Mouse (Mus musculus): ENCODE results near the gene Serpinf2.

The Serpinf2 gene

DNA sequence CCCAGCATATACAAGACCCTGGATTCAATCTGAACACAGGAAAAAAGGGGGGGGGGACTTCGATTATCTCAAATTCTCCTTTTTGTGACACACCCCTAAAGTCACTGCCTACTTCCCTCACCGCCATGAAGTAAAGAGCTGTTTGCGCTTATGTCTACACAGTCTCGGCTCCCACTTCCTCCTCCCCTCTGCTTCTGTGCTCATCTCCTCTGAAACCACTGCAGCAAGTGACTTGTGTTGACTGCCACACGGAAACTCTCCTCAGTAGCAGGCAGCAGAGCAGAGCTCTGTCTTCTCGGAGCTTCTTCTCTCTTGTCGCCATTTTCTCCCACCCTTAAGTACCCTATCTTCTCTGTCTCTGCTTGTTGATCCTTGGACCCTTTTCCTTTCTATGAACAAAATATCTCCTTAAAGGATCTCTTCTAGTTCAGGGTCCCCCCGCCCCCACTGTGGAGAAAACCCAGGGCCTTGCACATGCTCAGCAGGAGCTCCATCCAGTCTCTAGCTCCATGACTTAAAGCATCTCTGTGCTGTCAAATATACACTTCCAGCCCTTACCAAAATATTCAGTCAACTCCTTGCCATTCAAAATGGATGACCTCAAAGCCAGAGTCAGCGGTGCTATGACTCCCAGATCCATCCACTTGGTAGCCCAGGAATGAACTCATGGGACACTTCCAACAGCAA is 10.2 kb downstream of the Serpinf2 start:
- no peak for DNase-seq (ENCODE audit: low spot score)

GRCm38 (mm10) chr11:75424459-75424858 is 14.9 kb downstream of the Serpinf2 start:
- no peak for DNase-seq (ENCODE audit: low spot score)

DNA sequence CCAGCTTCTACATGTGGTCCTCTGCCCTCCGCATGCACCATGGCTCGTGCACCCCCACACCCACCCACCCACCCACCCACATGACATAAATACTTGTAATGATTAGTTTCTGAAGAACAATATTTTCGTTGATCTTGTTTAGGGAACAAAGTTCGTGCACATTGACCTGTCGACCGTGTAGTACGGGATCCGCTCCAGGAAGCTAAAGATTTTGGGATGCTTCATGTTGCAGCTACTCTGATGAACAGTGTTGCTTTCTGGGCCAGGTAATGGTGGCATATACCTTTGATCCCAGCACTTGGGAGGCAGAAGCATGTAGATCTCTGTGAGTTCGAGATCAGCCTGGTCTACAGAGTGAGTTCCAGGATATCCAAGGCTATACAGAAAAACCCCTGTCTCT is 15.4 kb downstream of the Serpinf2 start:
- DNase-seq (ENCODE audit: low spot score) = no peak

DNA sequence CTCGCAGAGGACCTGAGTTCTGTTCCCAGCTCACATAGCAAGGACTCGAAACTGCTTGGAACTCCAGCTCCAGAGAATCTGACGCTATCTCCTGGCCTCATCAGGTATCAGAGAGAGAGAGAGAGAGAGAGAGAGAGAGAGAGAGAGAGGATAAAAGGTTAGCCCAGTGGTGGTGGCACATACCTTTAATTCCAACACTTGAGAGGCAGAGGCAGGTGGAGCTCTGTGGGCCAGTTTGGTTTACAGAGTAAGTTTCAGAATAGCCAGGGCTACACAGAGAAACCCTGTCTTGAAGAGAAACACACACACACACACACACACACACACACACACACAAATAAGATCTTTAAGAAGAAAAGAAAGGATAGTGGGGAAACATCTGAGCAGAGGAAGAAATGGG is 16.3 kb downstream of the Serpinf2 start:
- no peak for DNase-seq (ENCODE audit: low spot score)

DNA sequence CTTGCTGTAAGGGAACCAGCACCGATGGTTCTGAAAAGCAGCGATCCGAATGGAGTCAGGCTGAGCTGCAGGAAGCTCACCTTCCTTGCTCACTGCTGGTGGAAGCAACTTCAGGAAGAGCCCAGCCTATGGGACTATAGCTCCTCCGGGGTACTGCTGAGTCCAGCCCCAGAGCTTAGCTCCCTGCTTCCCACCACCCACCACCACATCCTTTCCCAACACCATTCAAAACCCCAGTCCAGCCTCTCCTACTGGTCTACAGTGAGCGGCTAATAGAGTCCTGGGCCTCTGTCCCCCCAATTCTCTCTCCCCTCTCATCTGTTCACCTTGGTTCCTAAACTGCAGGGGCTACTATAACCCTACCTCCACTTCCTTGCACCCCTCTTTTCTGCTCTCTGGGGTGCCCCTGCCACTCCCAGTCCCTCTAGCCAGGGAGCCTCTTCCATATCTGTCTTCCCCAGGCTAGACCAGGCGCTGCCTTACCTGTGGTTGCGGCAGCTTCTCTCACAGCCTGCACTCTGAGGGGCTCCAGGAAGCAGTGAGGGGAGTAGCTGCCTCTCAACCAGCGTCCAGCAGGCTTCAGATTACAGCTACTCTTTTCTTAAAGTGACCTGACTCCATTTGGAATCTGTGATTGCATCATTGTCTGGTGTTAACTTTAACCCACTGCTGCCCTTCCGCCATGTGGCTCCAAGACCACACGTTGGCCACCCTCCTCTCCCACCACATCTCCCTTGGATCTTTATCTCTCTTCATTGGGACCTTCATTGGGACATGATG is 17.2 kb downstream of the Serpinf2 start, which contains the start of gene Serpinf1:
Gene Serpinf1, minus strand, starts transcription at position 689 of the 780 bp plus-strand sequence.
- DNase-seq (ENCODE audit: low spot score) = no peak

GRCm38 (mm10) chr11:75421375-75422012 is 17.9 kb downstream of the Serpinf2 start:
- no peak for DNase-seq (ENCODE audit: low spot score)

- no peak for DNase-seq (ENCODE audit: low spot score)
Measured at GRCm38 (mm10) chr11:75420810-75421374, 18.5 kb downstream of the Serpinf2 start.

DNA sequence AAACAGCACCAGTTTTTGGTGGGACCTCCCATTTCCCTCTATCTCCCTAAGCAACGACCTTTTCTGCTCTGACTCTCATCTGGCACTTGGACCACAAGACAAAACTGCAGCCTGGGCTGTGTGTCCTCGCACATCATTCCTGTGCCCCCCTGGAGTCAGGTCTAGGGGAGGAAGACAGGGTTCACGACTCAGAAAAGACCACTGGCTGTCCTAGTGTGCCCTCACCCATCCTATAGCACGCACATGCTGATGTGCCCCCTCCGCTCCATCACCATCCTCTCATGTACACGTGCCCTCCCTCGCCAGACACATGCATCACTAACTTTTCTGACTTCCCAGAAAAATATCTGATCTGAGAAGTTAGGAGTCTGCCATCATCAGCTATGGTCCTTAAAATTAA is 19.4 kb downstream of the Serpinf2 start:
- DNase-seq (ENCODE audit: low spot score) = no peak

DNA sequence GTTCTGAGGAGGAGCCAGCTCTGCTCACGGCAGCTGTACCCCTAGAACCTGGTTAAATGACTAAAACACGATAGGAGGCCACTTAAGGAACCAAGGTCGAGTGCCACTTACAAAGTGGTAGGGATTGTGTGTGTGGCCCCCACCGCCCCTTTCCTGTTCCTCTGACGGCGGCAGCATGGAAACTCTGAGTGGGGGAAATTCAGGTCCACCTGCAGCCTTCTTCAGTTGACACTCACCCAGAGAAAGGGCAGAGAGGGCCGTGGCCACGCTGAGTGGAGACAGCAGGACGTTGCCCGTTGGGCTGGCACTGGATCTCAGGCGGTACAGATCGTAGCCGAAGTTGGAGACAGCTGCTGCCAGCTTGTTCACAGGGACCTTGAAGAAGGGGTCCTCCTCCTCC is 23.4 kb downstream of the Serpinf2 start:
- DNase-seq (ENCODE audit: low spot score) = no peak

GRCm38 (mm10) chr11:75415096-75415495 is 24.3 kb downstream of the Serpinf2 start:
- DNase-seq (ENCODE audit: low spot score) = no peak

- no peak for DNase-seq (ENCODE audit: low spot score)
Measured at GRCm38 (mm10) chr11:75410591-75410990, 28.8 kb downstream of the Serpinf2 start.

DNA sequence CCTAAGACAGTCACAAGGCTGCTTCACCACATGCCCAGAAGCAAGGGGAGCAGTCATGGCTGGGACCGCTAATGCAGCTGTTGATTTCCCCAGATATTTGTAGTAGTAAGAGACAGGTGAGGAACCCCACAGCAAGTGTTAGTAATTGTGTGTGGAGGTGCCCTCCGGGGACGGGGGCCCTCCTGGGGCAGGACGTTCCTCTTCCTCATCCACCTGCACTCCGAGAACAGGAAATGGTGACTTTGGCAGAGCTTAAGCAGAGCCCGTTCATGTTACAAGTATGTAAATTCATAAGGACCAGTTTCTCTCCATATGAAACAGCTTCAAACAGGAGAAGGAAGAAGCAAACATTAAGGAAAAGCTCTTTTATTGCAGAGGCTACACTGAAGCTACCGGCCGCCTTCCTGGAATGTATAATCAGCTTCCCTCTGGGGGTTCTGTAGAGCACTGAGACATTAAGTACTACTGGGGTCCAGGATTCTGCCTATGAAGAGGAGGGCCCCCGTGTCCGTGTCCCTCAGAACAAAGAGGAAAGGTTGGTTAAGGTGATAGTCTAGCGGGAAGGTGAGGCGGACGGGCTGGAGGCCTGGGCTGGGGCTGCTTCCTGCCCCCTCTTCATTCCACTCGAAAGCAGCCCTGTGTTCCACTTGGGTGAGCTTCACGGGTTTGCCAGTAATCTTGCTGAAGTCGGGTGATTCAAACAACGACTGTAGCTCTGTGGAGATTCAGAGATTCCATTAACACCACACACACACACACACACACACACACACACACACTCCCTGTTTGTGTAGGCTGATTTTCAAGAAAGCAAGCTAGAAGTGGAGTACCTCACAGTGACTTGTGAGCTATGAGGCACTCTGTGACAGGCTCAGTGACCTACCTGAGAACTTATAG is 29.5 kb downstream of the Serpinf2 start:
- no peak for DNase-seq (ENCODE audit: low spot score)

DNA sequence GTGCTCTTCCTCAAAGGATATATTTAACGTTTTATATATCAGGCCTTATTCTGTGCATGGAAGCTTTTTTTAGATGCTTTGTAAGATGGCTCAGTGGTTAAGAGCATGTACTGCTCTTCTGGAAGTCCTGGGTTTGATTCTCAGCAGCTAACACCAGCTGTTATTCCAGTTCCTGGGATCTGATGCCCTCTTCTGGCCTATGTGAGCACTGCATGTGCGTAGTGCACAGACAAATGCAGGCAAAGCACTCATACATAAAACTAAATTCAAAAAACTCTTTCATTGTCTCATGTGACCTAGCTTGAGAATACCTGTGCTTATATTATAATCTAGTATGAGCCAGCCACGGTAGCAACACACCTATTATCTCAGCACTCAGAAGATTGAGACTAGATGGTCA is 32.5 kb downstream of the Serpinf2 start:
- no peak for DNase-seq (ENCODE audit: low spot score)

GRCm38 (mm10) chr11:75406104-75406503 is 33.3 kb downstream of the Serpinf2 start:
- DNase-seq (ENCODE audit: low spot score) = no peak

GRCm38 (mm10) chr11:75404801-75405200 is 34.6 kb downstream of the Serpinf2 start:
- no peak for DNase-seq (ENCODE audit: low spot score)

- no peak for DNase-seq (ENCODE audit: low spot score)
Measured at GRCm38 (mm10) chr11:75403301-75404052, 35.9 kb downstream of the Serpinf2 start.

DNA sequence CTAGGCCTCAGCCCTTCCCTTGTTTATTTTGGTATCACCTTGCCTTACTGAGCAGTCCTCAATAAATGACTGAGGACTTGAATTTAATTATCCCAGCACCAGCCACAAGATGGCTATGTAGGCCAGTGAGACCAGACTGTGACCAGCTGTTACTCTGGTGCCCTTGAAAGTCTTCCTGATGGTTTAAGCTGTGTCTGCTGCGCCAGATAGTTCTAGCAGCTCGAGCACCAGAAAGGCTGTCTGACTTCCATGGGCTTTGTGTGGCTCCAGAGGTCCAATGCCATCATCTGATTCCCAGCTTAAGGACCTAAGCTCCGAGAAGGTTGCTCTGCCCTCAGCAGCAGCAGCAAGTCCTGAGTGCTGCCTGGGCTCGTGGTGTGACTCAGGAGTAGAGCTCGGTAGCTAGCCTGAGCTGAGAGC is 37.1 kb downstream of the Serpinf2 start:
- DNase-seq (ENCODE audit: low spot score) = peak; percentile 44

GRCm38 (mm10) chr11:75400099-75400498 is 39.3 kb downstream of the Serpinf2 start:
- no peak for DNase-seq (ENCODE audit: low spot score)

DNA sequence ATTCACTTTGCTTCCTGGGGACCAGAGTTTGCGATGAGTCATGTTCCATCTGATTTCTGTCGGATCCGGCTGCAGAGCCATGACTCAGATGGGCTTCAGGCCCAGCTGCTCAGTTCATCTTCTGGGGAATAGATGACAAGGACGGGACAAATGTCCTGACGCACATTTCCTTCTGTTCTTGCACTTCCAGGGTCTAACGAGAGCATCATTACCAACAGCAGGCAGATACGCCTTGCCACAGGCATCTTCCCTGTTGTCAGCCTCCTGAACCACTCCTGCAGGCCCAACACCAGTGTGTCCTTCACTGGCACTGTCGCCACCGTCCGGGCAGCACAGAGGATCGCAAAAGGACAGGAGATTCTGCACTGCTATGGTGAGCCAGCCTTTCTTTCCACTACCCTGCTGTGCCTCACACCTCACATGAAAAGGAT is 40.0 kb downstream of the Serpinf2 start:
- DNase-seq (ENCODE audit: low spot score) = no peak

GRCm38 (mm10) chr11:75397452-75397851 is 41.9 kb downstream of the Serpinf2 start:
- no peak for DNase-seq (ENCODE audit: low spot score)

- no peak for DNase-seq (ENCODE audit: low spot score)
Measured at GRCm38 (mm10) chr11:75395611-75396010, 43.8 kb downstream of the Serpinf2 start.

All from left cerebral cortex, adult 11 months (tissue).